Comparison of ENCODE assay signal across 9 mouse cellular contexts in genomic region chr12:31168221-31168890, GRCm38 (mm10).
DNase-seq lines count a peak whose midpoint lies in the region; TF ChIP-seq lines count a peak whose summit lies in the region.
"Had no signal": no experiment of that assay in that cellular context is flagged by ENCODE, and none has a peak within 500 bp of the region (broad histone marks: within the 10 kb centered on the region; RNA-seq: fewer than 3 reads in every experiment).

No protein-coding gene starts in this region.

- H3K27me3 ChIP-seq in heart, adult 2 months (ENCODE audit: control insufficient read depth, insufficient read depth, low read length): no peaks in the 10 kb centered on the region
- no peaks in the 10 kb centered on the region for H3K27me3 ChIP-seq in heart, embryonic 10.5 days (ENCODE audit: insufficient read depth, poor library complexity, severe bottlenecking)
- H3K27me3 ChIP-seq: neural tube, embryonic 13.5 days had no signal

- H3K9me3 ChIP-seq in heart, embryonic 10.5 days: no peaks in the 10 kb centered on the region
- H3K9me3 ChIP-seq: neural tube, embryonic 13.5 days had no signal

- peak; percentile 84 for TF ChIP-seq CTCF in heart, adult 2 months (IDR thresholded peaks at IDR 0.05)

- no peaks in the 10 kb centered on the region for H3K36me3 ChIP-seq in heart, adult 2 months (ENCODE audit: control insufficient read depth, insufficient read depth, low read length)
- H3K36me3 ChIP-seq in heart, embryonic 10.5 days: no peaks in the 10 kb centered on the region
- H3K36me3 ChIP-seq: neural tube, embryonic 13.5 days had no signal

- intact Hi-C loops in heart, adult 2 months (cut with DNase I): loop anchor here (2.0 to 5.0 kb wide), 2 partner anchors 41 to 98 kb away; no protein-coding TSS in a partner anchor

- H3K27ac ChIP-seq in heart, adult 2 months: no peak overlapping the region
- no peak overlapping the region for H3K27ac ChIP-seq in heart, embryonic 10.5 days
- H3K27ac ChIP-seq: neural tube, embryonic 13.5 days had no signal

- no peak for DNase-seq in heart, adult 2 months
- no peak for DNase-seq in heart, embryonic 10.5 days (ENCODE audit: low spot score)
- DNase-seq in right cerebral cortex, adult 2 months (ENCODE audit: low spot score in 2 of 2): peak; percentile 52 to 59
- DNase-seq in right cerebral cortex, postnatal 25 days: no peak
- DNase-seq in heart, postnatal 4 days: peak; percentile 64
- DNase-seq in lung, postnatal 25 days (ENCODE audit: low spot score): peak; percentile 51
- DNase-seq in spleen, postnatal 14 days (ENCODE audit: low spot score in 2 of 2): no peak
- no peak for DNase-seq in frontal cortex, postnatal 10 days (ENCODE audit: low spot score in 2 of 2)

- WGBS in heart, adult 2 months: 62% methylated on average over 4 of the region's 4 CpGs
- 70% methylated on average over 4 of the region's 4 CpGs for WGBS in heart, embryonic 10.5 days

- no peak overlapping the region for H3K4me3 ChIP-seq in heart, adult 2 months
- no peak overlapping the region for H3K4me3 ChIP-seq in heart, embryonic 10.5 days
- H3K4me3 ChIP-seq: neural tube, embryonic 13.5 days had no signal

- H3K79me2 ChIP-seq in heart, adult 2 months (replicated peaks; ENCODE audit: control insufficient read depth, insufficient read depth, low read length): no peaks in the 10 kb centered on the region; the same call in 1 of the 2 replicates

- H3K4me1 ChIP-seq in heart, adult 2 months (ENCODE audit: control insufficient read depth, insufficient read depth, low read length): no peaks in the 10 kb centered on the region; the same call in 1 of the 2 replicates
- no peaks in the 10 kb centered on the region; the same call in 1 of the 2 replicates for H3K4me1 ChIP-seq in heart, embryonic 10.5 days
- H3K4me1 ChIP-seq: neural tube, embryonic 13.5 days had no signal

- TF ChIP-seq POLR2A in heart, adult 2 months (IDR thresholded peaks at IDR 0.05; ENCODE audit: insufficient read depth, low read depth, low read length): no peak

- H3K9ac ChIP-seq in heart, adult 2 months (ENCODE audit: low read depth, low read length): no peak overlapping the region
- H3K9ac ChIP-seq: neural tube, embryonic 13.5 days had no signal

- TF ChIP-seq EP300 in heart, adult 2 months (IDR thresholded peaks at IDR 0.05; ENCODE audit: insufficient read depth, low read depth, low read length): no peak

Comparison
In these comparisons a context has a peak if more than half of its experiments do, and no peak if none do; other contexts are left out.
1. DNase-seq: peak in right cerebral cortex, adult 2 months (2 of 2), heart, postnatal 4 days (single experiment) and lung, postnatal 25 days (single experiment); none in heart, adult 2 months (0 of 2), heart, embryonic 10.5 days (single experiment), right cerebral cortex, postnatal 25 days (single experiment), spleen, postnatal 14 days (0 of 2) and frontal cortex, postnatal 10 days (0 of 2).